Mouse (Mus musculus) layer of hippocampus, adult 8-10 months (tissue): ENCODE results near the gene Gm43638. TPM values are rescaled to one million over a fixed set of nuclear protein-coding genes. Genes with fewer than 3 reads are reported as not detected.
"Not testable (repeated sequence)": the region's sequence is repeated elsewhere in the genome, so short reads cannot be mapped to it uniquely, and the experiment has no call there.

Experiments used
- DNase-seq, 2 experiments: peaks; one replicate each; pipeline ENCODE4 v3.0.0; 2022; ENCODE audit warnings: low spot score in 2 of 2
- total RNA-seq, 4 experiments: library from RNA; stranded (reverse); gene quantifications; 2 replicates each; pipeline ENCODE4 v1.2.4; 2022

The Gm43638 gene
- not detected for total RNA-seq

- not testable (repeated sequence) for DNase-seq
These were observed at the start of gene Gm43638 for GRCm38 (mm10) chr5:87486706-87487105. TSS of gene Gm43638 (minus strand) at chr5:87486806.

GRCm38 (mm10) chr5:87535994-87536644 lies 49.5 kb upstream of the Gm43638 start:
- no peak for DNase-seq

- DNase-seq: no peak
These were observed 45.7 kb upstream of the Gm43638 start for GRCm38 (mm10) chr5:87532288-87532687.

GRCm38 (mm10) chr5:87523561-87523960 lies 37.0 kb upstream of the Gm43638 start:
- not testable (repeated sequence) for DNase-seq

GRCm38 (mm10) chr5:87505776-87506458 lies 19.3 kb upstream of the Gm43638 start:
- no peak for DNase-seq

GRCm38 (mm10) chr5:87502687-87503086 lies 16.1 kb upstream of the Gm43638 start:
- no peak for DNase-seq

- no peak for DNase-seq
These were observed 12.7 kb upstream of the Gm43638 start for GRCm38 (mm10) chr5:87499341-87499740.

GRCm38 (mm10) chr5:87498936-87499335 lies 12.3 kb upstream of the Gm43638 start:
- no peak for DNase-seq

- no peak for DNase-seq
These were observed 4.2 kb upstream of the Gm43638 start, which contains the start of gene Ugt2a1 for GRCm38 (mm10) chr5:87490771-87491170. TSS of gene Ugt2a1 (minus strand) at chr5:87490871.

GRCm38 (mm10) chr5:87482160-87482559 lies 4.4 kb downstream of the Gm43638 start, which contains the start of gene Ugt2a2:
TSS of gene Ugt2a2 (minus strand) at chr5:87482260.
- no peak for DNase-seq

GRCm38 (mm10) chr5:87458810-87459209 lies 27.8 kb downstream of the Gm43638 start:
- DNase-seq: no peak

GRCm38 (mm10) chr5:87457701-87458100 lies 28.9 kb downstream of the Gm43638 start:
- DNase-seq: no peak

- no peak for DNase-seq
These were observed 30.3 kb downstream of the Gm43638 start for GRCm38 (mm10) chr5:87456216-87456850.

GRCm38 (mm10) chr5:87455519-87455918 lies 31.1 kb downstream of the Gm43638 start:
- DNase-seq: no peak

GRCm38 (mm10) chr5:87452514-87452913 lies 34.1 kb downstream of the Gm43638 start:
- not testable (repeated sequence) for DNase-seq

GRCm38 (mm10) chr5:87436264-87436663 lies 50.3 kb downstream of the Gm43638 start:
- peak; percentile 2 for DNase-seq

- no peak for DNase-seq
These were observed 60.9 kb downstream of the Gm43638 start for GRCm38 (mm10) chr5:87425676-87426075.

- DNase-seq: not testable (repeated sequence)
These were observed 62.6 kb downstream of the Gm43638 start, which contains the start of gene Ugt2b38 for GRCm38 (mm10) chr5:87424041-87424440. TSS of gene Ugt2b38 (minus strand) at chr5:87424203.
